Mouse (Mus musculus) mature B cell (primary cell): ENCODE measurements around the gene Tmem120b.

Experiments used
- in situ Hi-C: fragments of 300-500 bp; cut with MboI; formaldehyde crosslinking; loops from 2 replicates; pipeline ENCODE4 v1.14.3; 2019

Tmem120b gene

DNA sequence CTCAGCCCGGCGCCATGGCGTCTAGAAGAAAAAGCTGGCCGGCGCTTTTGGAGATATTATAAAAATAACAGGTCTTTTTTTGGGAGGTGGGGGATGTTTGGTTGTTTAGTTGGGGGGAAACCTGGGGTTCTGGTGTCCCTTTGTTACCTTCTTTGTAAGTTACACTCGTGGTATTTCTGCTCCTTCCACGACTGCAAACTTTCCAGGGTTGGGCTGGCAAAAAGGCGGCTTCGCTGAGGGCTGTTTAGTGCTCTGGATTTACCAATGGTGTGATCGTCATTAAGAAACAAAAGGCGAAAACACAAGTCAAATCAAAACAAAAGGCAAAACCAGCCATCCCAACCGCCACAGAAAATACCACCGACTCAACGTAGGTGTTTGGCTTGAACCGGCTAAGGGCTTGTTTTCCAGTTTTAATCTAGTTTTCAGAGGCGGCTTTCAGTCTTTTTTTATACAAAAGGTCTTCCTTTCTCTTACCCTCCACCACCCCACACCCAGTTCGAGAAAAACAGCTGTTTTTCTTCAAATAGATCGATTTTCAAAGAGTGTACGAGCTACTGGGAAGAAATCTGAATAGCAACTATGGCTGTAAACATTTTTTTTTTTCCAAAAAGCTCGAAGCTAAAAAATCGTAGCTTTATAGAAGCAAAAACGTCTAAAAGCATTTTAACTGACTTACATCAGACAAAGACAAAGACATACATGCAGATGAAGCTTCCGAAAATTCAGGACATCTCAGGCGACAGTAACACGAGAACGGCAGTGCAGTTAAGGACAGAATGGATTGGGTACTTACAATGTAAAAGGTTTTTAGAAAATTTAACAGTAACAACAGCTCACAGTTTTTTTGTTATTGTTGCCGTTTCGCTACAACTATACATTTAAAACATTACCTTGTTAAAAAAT lies 71.8 kb downstream of the Tmem120b start:
- in situ Hi-C loops = no loop called here

DNA sequence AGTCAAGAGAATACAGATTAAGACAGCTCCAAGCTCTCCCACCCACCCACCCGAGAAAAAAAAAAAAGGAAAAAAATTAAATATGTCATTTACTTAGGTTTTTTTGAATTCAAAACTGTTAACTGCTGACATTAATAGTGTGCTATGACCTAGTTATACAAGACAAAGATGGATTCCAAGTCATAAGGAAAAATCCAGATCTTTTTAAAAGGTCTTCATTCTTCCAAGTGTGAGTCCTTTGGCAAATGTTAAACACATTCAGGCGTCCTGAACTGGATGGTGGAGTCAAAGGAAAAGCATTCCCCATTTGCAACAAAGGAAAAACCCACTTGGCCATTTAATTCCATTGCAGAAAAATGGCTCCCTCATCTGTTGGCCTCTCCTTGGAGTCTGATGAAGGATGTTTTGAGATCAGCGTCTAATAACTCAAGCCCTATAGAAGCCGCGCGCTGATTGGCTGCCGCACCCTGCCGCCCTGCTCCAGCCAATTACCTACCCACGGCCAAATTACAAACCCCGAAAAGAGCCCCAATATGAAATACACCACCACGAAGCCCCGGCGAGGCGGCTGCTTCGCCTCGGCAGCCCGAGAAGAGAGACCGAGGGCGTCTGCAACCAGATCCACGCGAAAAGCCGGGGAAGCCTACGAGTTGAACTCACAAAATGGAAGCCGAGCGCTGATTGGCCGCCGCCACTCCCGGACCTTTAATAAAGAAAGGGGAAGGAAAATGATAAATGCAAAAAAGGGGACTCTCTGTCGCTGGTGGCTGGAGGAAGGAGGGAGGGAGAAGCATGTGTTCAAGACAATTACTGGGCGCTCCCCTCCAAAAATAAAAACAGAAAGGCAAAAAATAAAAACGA lies 72.7 kb downstream of the Tmem120b start:
- in situ Hi-C loops = no loop called here

DNA sequence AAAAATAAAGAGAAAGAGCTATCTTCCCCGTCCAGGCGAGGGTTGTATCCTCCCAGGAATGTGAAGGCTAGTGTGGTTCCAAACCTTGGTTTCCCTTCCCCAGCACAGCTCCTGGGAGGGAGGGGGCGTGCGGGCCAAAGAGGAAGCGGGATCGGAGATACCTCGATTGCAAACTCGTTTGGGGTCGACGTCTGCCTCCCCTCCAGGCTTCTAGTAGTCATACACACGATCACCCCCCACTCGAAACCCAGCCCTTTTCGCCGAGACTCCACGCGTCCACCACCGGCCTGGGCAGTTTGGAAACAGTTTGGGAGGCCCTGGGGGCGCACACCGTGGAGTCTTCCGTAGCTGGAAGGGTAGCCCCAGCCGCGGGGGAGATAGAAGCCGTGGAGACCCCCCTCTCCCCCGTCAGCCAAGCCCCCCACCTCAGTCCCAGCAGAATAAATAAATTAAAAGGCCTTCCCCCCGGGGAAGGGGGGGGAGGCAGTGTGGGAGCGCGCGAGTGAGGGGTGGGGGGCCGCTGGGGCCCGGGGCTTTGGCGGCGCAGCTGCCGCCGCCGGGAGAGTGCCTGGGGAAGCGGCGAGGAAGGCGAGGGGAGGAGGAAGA lies 73.4 kb downstream of the Tmem120b start:
- in situ Hi-C loops = no loop called here

DNA sequence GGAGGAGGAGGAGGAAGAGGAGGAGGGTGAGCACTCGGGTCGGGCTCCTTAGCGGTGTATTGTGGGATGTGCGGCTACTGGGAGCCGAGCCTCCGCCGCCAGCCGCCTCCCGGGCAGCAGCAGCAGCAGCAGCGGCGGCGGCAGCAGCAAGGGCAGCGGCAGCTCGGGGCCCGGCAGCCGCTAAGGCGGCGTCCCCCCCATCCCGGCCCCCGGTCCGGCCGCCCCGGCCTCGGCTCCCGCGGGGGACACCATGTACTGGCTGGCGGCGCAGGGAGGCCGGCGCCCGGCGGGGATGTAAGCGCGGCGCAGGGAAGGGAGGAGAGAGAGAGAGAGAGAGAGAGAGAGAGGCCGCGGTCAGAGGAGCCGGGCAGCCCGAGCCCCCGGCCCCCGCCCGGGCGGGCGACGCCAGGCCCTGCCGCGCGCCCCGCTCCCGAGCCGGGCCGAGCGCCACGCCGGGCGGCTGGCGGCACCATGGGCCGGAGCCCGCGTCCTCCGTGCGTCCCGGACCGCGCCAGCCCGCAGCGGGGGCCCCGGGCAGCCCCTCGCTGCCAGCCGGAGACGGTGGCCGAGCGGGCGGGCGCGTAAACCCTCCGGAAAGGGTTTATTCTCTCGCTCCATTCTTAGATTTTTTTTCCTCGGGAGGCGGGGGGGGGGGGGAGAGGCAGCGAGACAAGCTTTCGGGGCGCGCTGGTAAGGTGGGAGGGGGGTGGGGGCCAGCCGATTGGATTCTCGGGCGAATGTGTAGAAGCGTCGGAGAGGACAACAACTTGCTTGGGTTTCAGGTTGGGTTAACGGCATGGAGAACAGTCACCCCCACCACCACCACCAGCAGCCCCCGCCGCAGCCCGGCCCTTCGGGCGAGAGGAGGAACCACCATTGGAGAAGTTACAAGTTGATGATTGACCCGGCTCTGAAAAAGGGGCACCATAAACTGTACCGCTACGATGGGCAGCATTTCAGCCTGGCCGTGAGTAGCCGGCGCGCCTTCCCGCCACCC lies 74.2 kb downstream of the Tmem120b start, which contains the start of gene Setd1b:
Gene Setd1b, plus strand, starts transcription at position 33 of the 997 bp plus-strand sequence.
- in situ Hi-C loops = no loop called here

DNA sequence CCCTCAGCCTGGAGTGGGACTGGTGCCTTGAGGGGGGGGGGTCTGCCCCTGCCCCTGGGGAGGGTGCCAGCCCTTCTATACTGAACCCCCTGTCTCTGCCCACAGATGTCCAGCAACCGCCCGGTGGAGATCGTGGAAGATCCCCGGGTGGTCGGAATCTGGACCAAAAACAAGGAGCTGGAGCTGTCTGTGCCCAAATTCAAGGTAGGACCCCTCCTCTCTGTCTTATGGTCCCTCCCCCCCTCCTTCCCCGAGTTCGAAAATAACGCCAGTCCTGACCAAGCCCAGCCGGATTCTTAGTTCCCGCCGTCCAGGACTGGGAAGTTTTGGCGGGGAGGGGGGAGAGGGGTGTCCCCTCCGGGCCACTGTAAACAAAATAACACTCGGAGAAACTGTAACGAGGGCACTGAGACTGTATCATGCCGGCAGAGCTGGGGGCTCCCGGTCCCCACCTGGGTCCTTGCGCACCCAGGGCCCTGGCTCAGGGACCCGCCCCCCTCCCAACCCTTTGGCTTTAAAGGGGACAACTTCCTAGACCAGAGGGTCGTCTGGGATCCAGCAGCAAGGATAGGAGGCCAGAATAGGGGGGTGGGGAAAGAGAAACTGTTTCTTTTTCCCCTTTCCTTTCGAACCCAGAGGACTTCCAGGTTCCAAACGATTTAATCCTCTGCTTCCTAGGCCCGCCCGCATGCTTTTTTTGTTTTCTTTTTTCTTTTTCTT lies 75.2 kb downstream of the Tmem120b start:
- in situ Hi-C loops = no loop called here

DNA sequence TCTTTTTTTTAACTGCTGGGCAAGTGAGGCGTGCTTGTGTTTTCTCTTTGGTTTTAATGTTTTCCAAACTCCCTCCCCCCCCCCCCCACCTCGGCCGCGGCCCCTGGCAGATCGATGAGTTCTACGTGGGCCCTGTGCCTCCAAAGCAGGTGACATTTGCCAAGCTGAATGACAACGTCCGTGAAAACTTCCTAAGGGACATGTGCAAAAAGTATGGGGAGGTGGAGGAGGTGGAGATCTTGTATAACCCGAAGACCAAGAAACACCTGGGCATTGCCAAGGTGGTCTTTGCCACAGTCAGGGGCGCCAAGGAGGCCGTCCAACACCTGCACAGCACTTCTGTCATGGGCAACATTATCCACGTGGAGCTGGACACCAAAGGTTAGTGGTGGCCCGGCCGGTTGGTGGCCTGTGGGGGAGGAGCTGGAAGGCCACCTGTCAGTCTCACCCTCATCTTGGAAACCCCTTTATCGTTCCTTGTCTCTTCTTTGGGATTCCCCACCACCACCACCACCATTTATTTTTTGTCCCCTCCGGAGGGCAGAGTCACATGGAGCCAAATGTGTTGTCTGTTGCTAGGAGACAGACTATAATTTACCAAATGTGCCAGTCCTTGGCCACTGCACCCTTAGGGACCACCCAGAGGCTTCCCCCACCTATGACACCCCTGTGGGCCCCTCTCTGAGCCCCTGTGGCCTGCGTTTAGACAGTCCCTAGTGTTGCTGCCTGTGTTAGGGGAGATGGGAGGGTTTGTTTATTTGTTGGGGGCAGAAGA lies 75.9 kb downstream of the Tmem120b start:
- in situ Hi-C loops = no loop called here

DNA sequence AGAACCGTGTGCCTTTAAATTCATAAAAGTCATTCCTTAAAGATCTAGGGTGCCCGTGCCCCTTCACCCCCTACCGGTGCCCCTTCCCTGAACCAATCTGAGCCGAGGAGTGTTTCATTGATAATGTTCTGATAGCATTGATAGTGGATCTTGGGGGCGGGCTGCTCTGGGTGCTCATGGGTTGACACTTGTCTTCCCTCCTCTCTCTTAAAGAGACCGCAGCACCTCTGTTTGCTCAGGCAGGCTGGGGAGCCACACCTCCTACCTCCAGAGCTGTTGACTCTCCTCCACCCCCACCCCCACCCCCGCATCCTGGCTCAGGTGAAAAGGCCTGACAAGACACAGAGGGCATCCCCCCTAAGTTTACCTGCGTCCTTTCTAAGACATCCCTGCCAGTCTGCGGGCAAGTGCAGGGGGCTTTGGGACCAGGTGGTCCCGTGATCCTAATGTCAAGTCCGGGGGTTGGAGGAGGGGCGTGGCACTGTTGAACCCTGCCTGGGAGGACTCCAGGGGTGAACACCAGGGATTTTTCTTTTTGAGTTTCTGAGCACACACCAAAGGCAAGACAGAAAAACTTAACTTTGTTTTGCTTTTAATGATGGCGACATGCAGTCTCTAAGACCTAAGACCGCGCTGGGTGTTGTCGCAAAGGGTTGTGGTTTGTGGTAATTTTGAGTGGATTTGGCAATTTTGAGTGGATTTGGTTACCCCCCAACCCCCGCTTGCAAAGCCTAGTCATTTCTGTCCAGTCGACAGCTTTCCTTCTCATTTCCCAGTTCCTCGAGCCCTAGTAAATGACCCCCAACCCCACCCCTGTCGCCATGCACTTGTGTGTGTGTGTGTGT lies 76.8 kb downstream of the Tmem120b start:
- in situ Hi-C loops = no loop called here

DNA sequence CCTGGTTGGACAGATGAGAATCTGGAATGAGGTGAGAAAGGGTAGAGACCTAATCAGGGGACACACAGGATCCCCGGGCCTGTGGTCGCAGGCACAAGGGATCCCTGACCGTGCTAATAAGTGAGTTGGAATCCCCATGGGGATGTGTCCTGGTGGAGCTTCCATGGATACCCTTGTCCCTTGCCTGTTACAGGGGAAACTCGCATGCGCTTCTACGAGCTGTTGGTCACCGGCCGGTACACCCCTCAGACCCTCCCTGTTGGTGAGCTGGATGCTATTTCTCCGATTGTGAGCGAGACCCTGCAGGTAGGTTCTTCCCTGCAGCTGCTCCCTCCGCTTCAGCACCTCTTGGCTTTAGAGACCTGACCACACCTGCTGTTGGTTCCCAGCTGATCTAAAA lies 78.1 kb downstream of the Tmem120b start:
- in situ Hi-C loops = no loop called here

DNA sequence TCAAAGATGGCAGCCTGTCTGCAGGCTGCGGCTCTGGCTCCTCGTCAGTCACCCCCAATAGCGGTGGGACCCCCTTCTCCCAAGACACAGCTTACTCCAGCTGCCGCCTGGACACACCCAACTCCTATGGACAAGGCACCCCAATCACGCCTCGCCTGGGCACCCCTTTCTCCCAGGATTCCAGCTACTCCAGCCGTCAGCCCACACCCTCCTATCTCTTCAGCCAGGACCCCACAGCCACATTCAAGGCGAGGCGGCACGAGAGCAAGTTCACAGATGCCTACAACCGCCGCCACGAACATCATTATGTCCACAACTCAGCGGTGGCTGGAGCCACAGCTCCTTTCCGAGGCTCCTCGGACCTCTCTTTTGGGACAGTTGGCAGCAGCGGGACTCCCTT lies 79.4 kb downstream of the Tmem120b start:
- in situ Hi-C loops = no loop called here

DNA sequence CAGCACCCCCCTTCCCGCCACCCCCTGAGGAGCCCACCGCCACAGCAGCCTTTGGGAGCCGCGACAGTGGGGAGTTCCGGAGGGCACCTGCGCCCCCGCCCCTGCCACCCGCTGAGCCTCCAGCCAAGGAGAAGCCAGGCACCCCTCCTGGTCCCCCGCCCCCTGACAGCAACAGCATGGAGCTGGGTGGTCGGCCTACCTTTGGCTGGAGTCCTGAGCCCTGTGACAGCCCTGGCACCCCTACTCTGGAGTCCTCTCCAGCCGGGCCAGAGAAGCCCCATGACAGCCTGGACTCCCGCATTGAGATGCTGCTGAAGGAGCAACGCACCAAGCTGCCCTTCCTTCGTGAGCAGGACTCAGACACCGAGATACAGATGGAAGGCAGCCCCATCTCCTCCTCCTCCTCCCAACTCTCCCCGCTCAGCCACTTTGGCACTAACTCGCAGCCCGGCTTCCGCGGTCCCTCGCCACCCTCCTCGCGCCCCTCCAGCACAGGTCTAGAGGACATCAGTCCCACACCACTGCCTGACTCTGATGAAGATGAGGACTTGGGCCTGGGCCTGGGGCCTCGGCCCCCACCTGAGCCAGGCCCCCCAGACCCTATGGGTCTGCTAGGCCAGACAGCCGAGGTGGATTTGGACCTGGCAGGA lies 80.0 kb downstream of the Tmem120b start:
- in situ Hi-C loops = no loop called here

DNA sequence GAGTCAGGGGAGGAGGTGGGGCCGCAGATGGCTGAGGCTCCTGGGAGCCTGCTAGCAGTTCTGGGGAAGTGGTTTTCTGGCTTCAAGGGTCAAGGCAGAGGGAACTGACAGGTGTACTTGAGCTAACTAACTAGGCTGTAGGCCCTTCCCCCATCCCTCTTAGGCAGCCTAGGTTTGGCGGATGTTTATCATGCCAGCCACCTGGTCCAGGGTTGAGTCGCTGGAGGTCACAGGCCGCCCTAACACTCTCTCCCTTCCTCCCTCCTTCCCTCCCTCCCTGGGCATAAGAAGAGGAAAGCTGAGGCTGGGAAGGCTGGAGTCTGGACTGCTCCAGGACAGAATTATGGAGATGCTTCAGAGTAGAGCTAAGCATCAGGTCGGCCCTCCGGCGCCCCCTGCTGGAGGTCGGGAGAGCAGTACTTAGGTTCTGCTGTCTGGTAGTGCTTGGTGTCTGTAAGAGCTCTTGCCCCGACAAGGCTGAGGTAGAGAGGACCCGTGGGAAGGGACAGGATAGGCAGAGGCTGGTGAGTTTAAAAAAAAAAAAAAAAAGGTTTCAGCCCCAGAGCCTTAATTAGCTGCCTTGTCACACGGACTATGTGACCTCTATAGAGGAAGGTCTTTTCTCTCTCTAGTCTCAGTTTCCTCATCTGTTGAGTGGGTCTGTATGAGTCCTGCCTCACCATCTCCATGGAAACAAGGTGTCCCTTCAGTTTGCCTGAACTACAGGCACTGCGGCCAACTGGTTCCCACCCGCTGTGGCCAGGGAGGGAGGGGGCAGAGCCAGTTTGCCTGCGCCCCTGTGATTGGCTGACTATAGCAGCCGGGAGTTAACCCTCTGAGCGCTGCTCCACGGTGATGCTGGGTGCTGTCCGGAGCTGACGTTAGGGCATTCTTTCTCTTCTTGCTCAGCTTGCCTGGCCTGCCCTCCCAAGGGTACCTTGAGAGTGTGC lies 81.5 kb downstream of the Tmem120b start:
- in situ Hi-C loops = no loop called here

DNA sequence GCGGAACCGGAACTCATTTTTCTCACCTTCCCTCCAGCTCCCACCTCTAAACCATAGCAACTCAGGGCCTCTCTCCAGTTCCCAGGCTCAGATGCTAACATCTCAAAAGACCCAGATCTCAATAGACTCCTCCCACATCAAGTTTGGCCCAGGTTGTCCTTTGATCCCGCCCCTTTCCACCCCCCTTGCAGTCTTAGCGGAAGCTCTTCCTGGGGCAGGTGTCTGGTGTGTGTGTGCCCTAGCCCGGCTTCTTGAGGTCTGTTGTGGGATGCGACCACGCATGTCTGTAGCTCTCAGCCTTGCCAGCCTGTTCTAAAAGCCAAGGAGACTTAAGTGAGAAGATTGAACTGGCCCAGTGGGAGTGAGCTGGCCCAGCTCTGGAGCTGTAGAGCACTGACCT lies 82.4 kb downstream of the Tmem120b start:
- in situ Hi-C loops = no loop called here

DNA sequence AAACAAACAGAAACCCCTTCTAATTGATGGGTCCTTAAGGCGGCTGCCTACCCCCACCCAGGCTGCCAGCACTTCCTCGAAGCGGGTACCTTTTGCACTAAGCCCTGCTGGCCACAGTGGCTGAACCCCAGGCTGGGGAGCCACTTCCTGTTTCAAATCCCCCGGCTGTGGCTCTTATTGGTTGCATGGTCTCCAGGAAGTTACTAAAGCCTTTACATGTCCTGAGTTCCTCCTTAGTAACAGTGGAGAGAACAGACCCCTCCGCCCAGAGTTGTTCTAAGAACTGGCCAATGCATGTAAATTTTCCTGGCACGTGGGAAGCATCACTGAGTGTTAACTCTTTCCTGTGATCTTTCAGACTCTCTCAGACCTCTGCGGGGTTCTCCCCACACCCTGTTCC lies 82.9 kb downstream of the Tmem120b start:
- in situ Hi-C loops = no loop called here

DNA sequence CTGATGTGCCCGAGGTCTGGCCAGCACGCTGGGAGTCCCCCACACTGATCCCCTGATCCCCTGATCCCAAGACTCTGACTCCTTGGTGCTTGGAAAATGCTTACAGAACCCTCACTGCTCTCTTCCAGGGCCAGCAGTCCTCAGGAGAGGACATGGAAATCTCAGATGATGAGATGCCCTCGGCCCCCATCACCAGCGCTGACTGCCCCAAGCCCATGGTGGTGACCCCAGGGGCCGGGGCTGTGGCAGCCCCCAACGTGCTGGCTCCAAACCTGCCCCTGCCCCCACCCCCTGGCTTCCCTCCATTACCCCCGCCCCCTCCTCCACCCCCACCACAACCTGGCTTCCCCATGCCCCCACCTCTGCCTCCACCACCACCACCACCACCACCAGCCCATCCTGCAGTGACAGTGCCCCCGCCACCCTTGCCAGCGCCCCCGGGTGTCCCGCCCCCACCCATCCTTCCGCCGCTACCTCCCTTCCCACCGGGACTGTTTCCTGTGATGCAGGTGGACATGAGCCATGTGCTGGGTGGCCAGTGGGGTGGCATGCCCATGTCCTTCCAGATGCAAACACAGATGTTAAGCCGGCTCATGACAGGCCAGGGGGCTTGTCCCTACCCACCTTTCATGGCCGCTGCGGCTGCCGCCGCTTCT lies 83.6 kb downstream of the Tmem120b start:
- in situ Hi-C loops = no loop called here

DNA sequence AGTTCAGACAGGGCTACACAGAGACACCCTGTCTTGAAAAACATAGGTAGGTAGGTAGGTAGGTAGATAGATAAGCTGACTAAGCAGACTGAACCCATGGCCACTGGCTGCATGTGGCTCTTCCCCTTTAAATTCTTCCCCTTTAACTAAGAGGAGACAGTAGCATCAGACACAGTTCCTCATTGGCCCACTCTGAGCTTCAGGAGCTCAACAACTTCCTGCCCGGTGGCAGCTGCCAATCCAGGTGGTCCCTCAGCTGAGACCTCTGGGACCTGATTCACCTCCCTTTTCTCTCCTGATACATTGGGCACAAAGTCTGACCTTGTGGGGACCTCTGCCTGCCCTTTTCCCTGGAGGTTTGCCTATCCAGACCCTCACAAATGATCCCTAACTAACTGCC lies 84.7 kb downstream of the Tmem120b start:
- in situ Hi-C loops = no loop called here

DNA sequence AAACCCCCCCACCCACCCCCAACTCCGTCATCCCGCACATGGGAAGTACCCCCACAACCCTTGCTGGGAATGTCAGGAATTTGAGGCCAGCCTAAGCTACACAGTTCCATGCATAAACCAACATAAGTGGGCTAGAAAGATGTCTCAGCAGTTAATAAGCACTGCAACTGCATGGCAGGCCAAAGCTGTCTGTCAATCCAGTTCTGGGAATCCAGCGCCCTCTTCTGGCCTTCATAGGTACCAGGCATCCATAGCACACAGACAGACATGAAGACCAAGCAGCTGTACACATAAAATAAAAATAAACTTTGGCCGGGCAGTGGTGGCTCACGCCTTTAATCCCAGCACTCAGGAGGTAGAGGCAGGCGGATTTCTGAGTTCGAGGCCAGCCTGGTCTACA lies 87.2 kb downstream of the Tmem120b start:
- in situ Hi-C loops = no loop called here

DNA sequence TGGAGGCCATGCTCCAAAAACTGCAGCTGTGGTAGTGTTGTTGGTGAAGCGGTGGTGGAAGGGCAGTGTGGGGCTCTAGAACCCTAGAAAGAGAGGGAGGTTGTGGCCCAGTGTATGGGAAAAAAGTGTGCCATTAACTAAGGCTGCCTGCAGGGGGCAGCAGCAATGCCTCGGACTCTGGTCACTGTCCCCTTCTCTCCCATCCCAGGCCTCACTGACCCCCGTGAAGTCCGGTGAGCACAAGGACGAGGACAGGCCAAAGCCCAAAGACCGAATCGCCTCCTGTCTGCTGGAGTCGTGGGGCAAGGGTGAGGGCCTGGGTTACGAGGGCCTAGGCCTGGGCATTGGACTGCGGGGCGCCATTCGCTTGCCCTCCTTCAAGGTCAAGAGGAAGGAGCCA lies 88.5 kb downstream of the Tmem120b start:
- in situ Hi-C loops = no loop called here
